Mouse (Mus musculus) left cerebral cortex, adult 2 months (tissue): ENCODE results near the gene Rhoa. TPM values are rescaled to one million over a fixed set of nuclear protein-coding genes. Genes with fewer than 3 reads are reported as not detected.
"Not testable (repeated sequence)": the region's sequence is repeated elsewhere in the genome, so short reads cannot be mapped to it uniquely, and the experiment has no call there.

ENCODE experiments used
- DNase-seq, 2 experiments: peaks; one replicate each; pipeline ENCODE4 v3.0.0; 2021 to 2022; ENCODE audit warnings: low spot score in 2 of 2, mixed read lengths in 1 of 2; ENCODE audit errors: extremely low spot score in 1 of 2
- H3K27ac ChIP-seq: fragments of 200-600 bp; 2 replicates; pipeline ENCODE4 v1.8.1; 2022
- H3K4me3 ChIP-seq: fragments of 200-600 bp; 2 replicates; pipeline ENCODE4 v1.8.1; 2022
- CTCF ChIP-seq: fragments of 200-600 bp; IDR thresholded peaks from 2 replicates; pipeline ENCODE4 v1.8.1; 2022; ENCODE audit warnings: antibody characterized with exemption, mild to moderate bottlenecking, moderate library complexity
- intact Hi-C: fragments of 180-260 bp; cut with DNase I; formaldehyde crosslinking; loops from one replicate; pipeline ENCODE4 v1.15.1; 2025
- total RNA-seq, 2 experiments: library from RNA; stranded (reverse); gene quantifications; 2 replicates each; pipeline ENCODE4 v1.2.3; 2021

Rhoa gene
- total RNA-seq, 2 experiments from 2014 or later: 154 to 159 TPM

GRCm38 (mm10) chr9:108290773-108291172, 15.2 kb upstream of the Rhoa start:
- Histone ChIP-seq H3K4me3 (peak overlapping the region; percentile 53), H3K27ac (peak overlapping the region; percentile 70)
- no peak for DNase-seq
- TF ChIP-seq CTCF: no peak
- intact Hi-C loops: no loop called here

- peak; percentile 21 to 30 for DNase-seq
- H3K27ac ChIP-seq: peak within 1 kb of the TSS; percentile 60
- H3K4me3 ChIP-seq: peak within 1 kb of the TSS; percentile 44
- no peak for TF ChIP-seq CTCF
- intact Hi-C loops: no loop called here
Observed at GRCm38 (mm10) chr9:108296453-108297355, 9.2 kb upstream of the Rhoa start, which contains the start of gene Amt. TSS of gene Amt (plus strand) at chr9:108296853.

- TF ChIP-seq CTCF: no peak
- intact Hi-C loops: no loop called here
Observed at GRCm38 (mm10) chr9:108301853-108302252, 4.1 kb upstream of the Rhoa start.

GRCm38 (mm10) chr9:108304716-108305115, 1.2 kb upstream of the Rhoa start:
- peak overlapping the region; percentile 87 for H3K4me3 ChIP-seq
- intact Hi-C loops: no loop called here
- no peak overlapping the region; the same call in 1 of the 2 replicates for H3K27ac ChIP-seq
- no peak for DNase-seq
- no peak for TF ChIP-seq CTCF

More at GRCm38 (mm10) chr9:108301853-108302252, 4.1 kb upstream of the Rhoa start:
- no peak for DNase-seq
- H3K27ac ChIP-seq: no peak overlapping the region
- no peak overlapping the region for H3K4me3 ChIP-seq

- intact Hi-C loops: no loop called here
- DNase-seq: no peak
- H3K27ac ChIP-seq: peak overlapping the region; percentile 90
- TF ChIP-seq CTCF: no peak
- H3K4me3 ChIP-seq: peak overlapping the region; percentile 87
Observed at GRCm38 (mm10) chr9:108305170-108305569, 759 bp upstream of the Rhoa start.

GRCm38 (mm10) chr9:108306571-108306980, 647 bp downstream of the Rhoa start:
- no peak for TF ChIP-seq CTCF
- peak; percentile 52 to 72 for DNase-seq
- H3K4me3 ChIP-seq: peak overlapping the region; percentile 91
- peak overlapping the region; percentile 99 for H3K27ac ChIP-seq
- intact Hi-C loops: loop anchor here (1.0 to 2.0 kb wide), 3 partner anchors 32 to 210 kb away; partner anchors contain the start of genes Gpx1, Qrich1 and Usp4

GRCm38 (mm10) chr9:108307021-108307807, 1.3 kb downstream of the Rhoa start:
- Histone ChIP-seq H3K4me3 (peak overlapping the region; percentile 91), H3K27ac (peak overlapping the region; percentile 73)
- intact Hi-C loops: loop anchor here (2.0 kb wide), 2 partner anchors 32 to 210 kb away; partner anchors contain the start of genes Gpx1 and Qrich1
- TF ChIP-seq CTCF: no peak
- DNase-seq: no peak

GRCm38 (mm10) chr9:108308141-108308540, 2.2 kb downstream of the Rhoa start:
- Histone ChIP-seq H3K4me3 (peak overlapping the region; percentile 17), H3K27ac (no peak overlapping the region)
- intact Hi-C loops: no loop called here
- no peak for TF ChIP-seq CTCF
- DNase-seq: no peak

GRCm38 (mm10) chr9:108317572-108317971, 11.6 kb downstream of the Rhoa start:
- no peak for DNase-seq
- peak; percentile 24 for TF ChIP-seq CTCF
- Histone ChIP-seq H3K4me3 (no peak overlapping the region), H3K27ac (no peak overlapping the region)
- intact Hi-C loops: no loop called here

- no peak overlapping the region for H3K4me3 ChIP-seq
- intact Hi-C loops: no loop called here
- no peak for DNase-seq
- no peak overlapping the region for H3K27ac ChIP-seq
- TF ChIP-seq CTCF: no peak
Observed at GRCm38 (mm10) chr9:108318462-108318861, 12.5 kb downstream of the Rhoa start.

- DNase-seq, H3K27ac ChIP-seq, intact Hi-C loops, H3K4me3 ChIP-seq: not testable (repeated sequence)
- TF ChIP-seq CTCF: peak; percentile 35
Observed at GRCm38 (mm10) chr9:108322054-108322453, 16.1 kb downstream of the Rhoa start.

- DNase-seq: no peak
- no peak overlapping the region for H3K27ac ChIP-seq
- intact Hi-C loops: no loop called here
- no peak for TF ChIP-seq CTCF
- H3K4me3 ChIP-seq: no peak overlapping the region
Observed at GRCm38 (mm10) chr9:108324784-108325183, 18.9 kb downstream of the Rhoa start.
